Mouse (Mus musculus) central nervous system, embryonic 14 days (tissue): ENCODE data around the gene Gm4884. TPM values are rescaled to one million over a fixed set of nuclear protein-coding genes. Genes with fewer than 3 reads are reported as not detected.

Experiments used
- polyA plus RNA-seq: library from polyadenylated mRNA; depleted of rRNA; stranded (reverse); fragments of >200 nt; gene quantifications from 2 replicates; pipeline ENCODE4 v1.2.3, GENCODE M21; 2012; rRNA removed

Gm4884 gene
- polyA plus RNA-seq, result not detected in 2 replicates

GRCm38 (mm10) chr7:41032419-41032818 is at the start of gene Gm4884:
Gene Gm4884, plus strand, starts transcription at chr7:41032719.

GRCm38 (mm10) chr7:40987243-40987642 is 45.3 kb upstream of the Gm4884 start, which contains the start of gene 4930433I11Rik:
Gene 4930433I11Rik, plus strand, starts transcription at chr7:40987543.

Other genes starting within 250 kb of the Gm4884 start
- gene Vstm2b, start 134.4 kb upstream of the Gm4884 start, polyA plus RNA-seq, result 55.7 and 59.0 TPM in 2 replicates
- gene 4930433I11Rik, start 45.2 kb upstream of the Gm4884 start, polyA plus RNA-seq, result not detected in 2 replicates
- not detected in 2 replicates for gene Gm5592, start 121.1 kb downstream of the Gm4884 start, polyA plus RNA-seq